Mouse (Mus musculus) thymus, adult 2 months (tissue): Measurements from ENCODE around the gene Tbc1d2. TPM values are rescaled to one million over a fixed set of nuclear protein-coding genes. Genes with fewer than 3 reads are reported as not detected.
"Not testable (repeated sequence)": the region's sequence is repeated elsewhere in the genome, so short reads cannot be mapped to it uniquely, and the experiment has no call there.

Source experiments
- DNase-seq: peaks from one replicate; pipeline ENCODE4 v3.0.0; 2021
- H3K27ac ChIP-seq: fragments of 200-500 bp; 2 replicates; pipeline ENCODE4 v1.5.1; 2012; ENCODE audit warnings: low read length, control low read depth; ENCODE audit not compliant: control insufficient read depth, insufficient read depth
- H3K27me3 ChIP-seq: fragments of 200-500 bp; 2 replicates; pipeline ENCODE4 v1.6.1; 2012; ENCODE audit warnings: mild to moderate bottlenecking, low read length, moderate library complexity, mixed read lengths; ENCODE audit not compliant: control insufficient read depth, insufficient read depth
- H3K36me3 ChIP-seq: fragments of 200-500 bp; 2 replicates; pipeline ENCODE4 v1.6.1; 2012; ENCODE audit warnings: mild to moderate bottlenecking, low read length, moderate library complexity; ENCODE audit not compliant: control insufficient read depth, insufficient read depth
- H3K4me1 ChIP-seq: fragments of 200-500 bp; replicated peaks from 2 replicates; pipeline ENCODE4 v1.6.1; 2012; ENCODE audit warnings: low read length; ENCODE audit not compliant: control insufficient read depth, insufficient read depth
- H3K4me3 ChIP-seq: fragments of 200-500 bp; 2 replicates; pipeline ENCODE4 v1.5.1; 2012; ENCODE audit warnings: mild to moderate bottlenecking, low read length, control low read depth, moderate library complexity; ENCODE audit not compliant: control insufficient read depth, insufficient read depth
- CTCF ChIP-seq: fragments of 200-500 bp; IDR thresholded peaks from 2 replicates; pipeline ENCODE4 v1.5.1; 2012; ENCODE audit warnings: mild to moderate bottlenecking, control low read depth, low read length, moderate library complexity, borderline replicate concordance; ENCODE audit not compliant: control insufficient read depth, poor library complexity, insufficient read depth; ENCODE audit errors: extremely low read depth
- POLR2A ChIP-seq: fragments of 200-500 bp; IDR thresholded peaks from 2 replicates; pipeline ENCODE4 v1.6.1; 2012; ENCODE audit warnings: mild to moderate bottlenecking, low read length, control low read depth, moderate library complexity; ENCODE audit not compliant: control insufficient read depth, poor library complexity, insufficient read depth; ENCODE audit errors: extremely low read depth
- WGBS: fragments of 180-500 bp; shearing (Covaris S2); methylation state at CpG from one replicate; pipeline ENCODE4 v1.1.7; 2018; 5-methylcytosine and 5-hydroxymethylcytosine counted together
- polyA plus RNA-seq: library from polyadenylated mRNA; depleted of rRNA; stranded (reverse); fragments of >200 nt; gene quantifications from 2 replicates; pipeline ENCODE4 v1.2.3, GENCODE M21; 2012

Tbc1d2 gene
- polyA plus RNA-seq, 1 experiment = 2.0 TPM

GRCm38 (mm10) chr4:46586473-46586872, 63.5 kb downstream of the Tbc1d2 start:
- TF ChIP-seq POLR2A = no peak
- TF ChIP-seq CTCF = no peak

GRCm38 (mm10) chr4:46585811-46586190, 64.2 kb downstream of the Tbc1d2 start:
- no peaks in the 10 kb centered on the region for H3K27me3 ChIP-seq
- no peaks in the 10 kb centered on the region for H3K36me3 ChIP-seq
- TF ChIP-seq POLR2A (no peak), CTCF (no peak)
- H3K4me1 ChIP-seq = peaks cover 19% of the 10 kb centered on the region
- no peak overlapping the region for H3K4me3 ChIP-seq
- H3K27ac ChIP-seq = no peak overlapping the region
- 41% methylated on average over 8 of the region's 8 CpGs for WGBS
- no peak for DNase-seq

More at GRCm38 (mm10) chr4:46586473-46586872, 63.5 kb downstream of the Tbc1d2 start:
- no peak overlapping the region for H3K4me3 ChIP-seq
- WGBS = 87% methylated on average over 4 of the region's 4 CpGs
- no peak for DNase-seq
- H3K27ac ChIP-seq = no peak overlapping the region
- peaks cover 18% of the 10 kb centered on the region for H3K4me1 ChIP-seq
- H3K36me3 ChIP-seq = no peaks in the 10 kb centered on the region
- no peaks in the 10 kb centered on the region for H3K27me3 ChIP-seq

- Histone ChIP-seq H3K36me3 (no peaks in the 10 kb centered on the region), H3K4me3 (no peak overlapping the region), H3K27ac (no peak overlapping the region), H3K27me3 (no peaks in the 10 kb centered on the region), H3K4me1 (peaks cover 19% of the 10 kb centered on the region)
- TF ChIP-seq POLR2A (no peak), CTCF (no peak)
- no peak for DNase-seq
- 38% methylated on average over 13 of the region's 13 CpGs for WGBS
Measured at GRCm38 (mm10) chr4:46585041-46585810, 64.8 kb downstream of the Tbc1d2 start.

GRCm38 (mm10) chr4:46584536-46584935, 65.5 kb downstream of the Tbc1d2 start:
- not testable (repeated sequence) for H3K36me3 ChIP-seq, H3K4me3 ChIP-seq, DNase-seq, H3K27ac ChIP-seq, H3K27me3 ChIP-seq
- WGBS = 3% methylated on average over 3 of the region's 3 CpGs
- peaks cover 18% of the 10 kb centered on the region for H3K4me1 ChIP-seq

GRCm38 (mm10) chr4:46584084-46584483, 65.9 kb downstream of the Tbc1d2 start:
- 15% methylated on average over 2 of the region's 6 CpGs for WGBS
- peaks cover 17% of the 10 kb centered on the region for H3K4me1 ChIP-seq
- not testable (repeated sequence) for H3K4me3 ChIP-seq

GRCm38 (mm10) chr4:46582024-46582423, 68.0 kb downstream of the Tbc1d2 start:
- not testable (repeated sequence) for DNase-seq, H3K4me3 ChIP-seq, H3K27me3 ChIP-seq, H3K36me3 ChIP-seq, H3K27ac ChIP-seq
- WGBS = 79% methylated on average over 9 of the region's 9 CpGs
- peaks cover 17% of the 10 kb centered on the region for H3K4me1 ChIP-seq

More at GRCm38 (mm10) chr4:46584084-46584483, 65.9 kb downstream of the Tbc1d2 start:
- DNase-seq, H3K27me3 ChIP-seq, H3K36me3 ChIP-seq, H3K27ac ChIP-seq: not testable (repeated sequence)

- not testable (repeated sequence) for H3K27me3 ChIP-seq, DNase-seq, H3K4me3 ChIP-seq, H3K27ac ChIP-seq, H3K36me3 ChIP-seq
- 83% methylated on average over 22 of the region's 22 CpGs for WGBS
- peaks cover 17% of the 10 kb centered on the region for H3K4me1 ChIP-seq
Measured at GRCm38 (mm10) chr4:46581577-46581976, 68.4 kb downstream of the Tbc1d2 start.

- H3K4me1 ChIP-seq = peaks cover 16% of the 10 kb centered on the region
- not testable (repeated sequence) for DNase-seq, H3K4me3 ChIP-seq, H3K27me3 ChIP-seq, H3K27ac ChIP-seq, H3K36me3 ChIP-seq
- 80% methylated on average over 15 of the region's 15 CpGs for WGBS
Measured at GRCm38 (mm10) chr4:46580799-46581243, 69.2 kb downstream of the Tbc1d2 start.

GRCm38 (mm10) chr4:46578796-46579346, 71.1 kb downstream of the Tbc1d2 start:
- H3K27me3 ChIP-seq, H3K27ac ChIP-seq, DNase-seq, H3K36me3 ChIP-seq, H3K4me3 ChIP-seq: not testable (repeated sequence)
- 95% methylated on average over 8 of the region's 8 CpGs for WGBS
- peaks cover 17% of the 10 kb centered on the region for H3K4me1 ChIP-seq
